Mouse (Mus musculus): ENCODE measurements around the gene Fanci. TPM values are rescaled to one million over a fixed set of nuclear protein-coding genes. Genes with fewer than 3 reads are reported as not detected.

The Fanci gene
- polyA plus RNA-seq, 3 experiments from 2014 or later = 3.2 to 8.4 (median 6.1) TPM

Other genes starting within 250 kb of the Fanci start
- 10 to 100 TPM; 16.7 to 18.5 (median 18.4) TPM for gene Mfge8, start 242.9 kb upstream of the Fanci start, polyA plus RNA-seq (2017; shearing (Covaris generic))
- 10 to 100 TPM; 16.0 to 35.6 (median 29.9) TPM for gene Abhd2, start 118.7 kb upstream of the Fanci start, polyA plus RNA-seq (2017; shearing (Covaris generic))
- not detected for gene Rlbp1, start 4.9 kb upstream of the Fanci start, polyA plus RNA-seq (2017; shearing (Covaris generic))
- gene Polg, start 74.4 kb downstream of the Fanci start, polyA plus RNA-seq (2017; shearing (Covaris generic)) = 10 to 100 TPM; 15.0 to 37.4 (median 27.3) TPM
- gene Rhcg, start 225.7 kb downstream of the Fanci start, polyA plus RNA-seq (2017; shearing (Covaris generic)) = not detected